Mouse (Mus musculus) embryo, embryonic 9.5 days (tissue): ENCODE results near the gene Cabp1.

ENCODE experiments used
- DNase-seq: peaks from one replicate; pipeline ENCODE4 v3.0.0-alpha.2; 2017; ENCODE audit errors: extremely low spot score

Gene Cabp1

DNA sequence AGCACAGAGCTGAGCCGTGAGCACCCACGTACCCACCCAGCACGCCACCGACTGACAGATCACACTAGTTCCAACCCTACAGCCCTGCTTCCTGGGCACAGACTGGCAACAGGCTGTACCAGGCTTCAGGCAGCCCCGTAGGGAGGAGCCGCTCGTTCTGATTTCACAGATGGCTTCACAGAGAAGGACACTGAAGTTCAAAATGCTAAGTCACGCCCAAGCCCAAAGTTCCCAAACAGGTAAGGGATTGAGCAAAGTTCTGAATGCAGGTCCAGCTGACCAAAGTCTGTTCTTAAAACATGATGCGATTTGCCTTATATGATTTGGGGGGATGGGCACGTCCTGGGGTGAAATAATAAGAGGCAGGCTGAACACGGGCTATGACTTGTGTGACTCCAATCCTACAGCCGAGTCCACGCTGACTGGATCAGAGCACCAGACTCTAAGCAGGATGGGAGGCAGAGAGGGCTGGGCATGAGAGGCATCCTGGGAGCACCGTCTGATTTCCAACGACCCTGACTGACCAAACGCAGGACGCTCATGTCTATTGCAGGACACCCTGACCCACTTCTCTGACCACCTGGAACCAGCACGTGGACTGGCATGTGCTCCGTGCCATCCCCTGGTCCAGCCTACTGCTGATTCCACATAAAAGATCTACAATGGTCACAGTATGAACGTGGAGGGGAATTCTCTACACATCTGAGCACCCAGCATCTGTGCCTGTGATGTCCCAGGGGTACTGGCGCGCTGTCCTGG lies 66.6 kb downstream of the Cabp1 start:
- no peak for DNase-seq

DNA sequence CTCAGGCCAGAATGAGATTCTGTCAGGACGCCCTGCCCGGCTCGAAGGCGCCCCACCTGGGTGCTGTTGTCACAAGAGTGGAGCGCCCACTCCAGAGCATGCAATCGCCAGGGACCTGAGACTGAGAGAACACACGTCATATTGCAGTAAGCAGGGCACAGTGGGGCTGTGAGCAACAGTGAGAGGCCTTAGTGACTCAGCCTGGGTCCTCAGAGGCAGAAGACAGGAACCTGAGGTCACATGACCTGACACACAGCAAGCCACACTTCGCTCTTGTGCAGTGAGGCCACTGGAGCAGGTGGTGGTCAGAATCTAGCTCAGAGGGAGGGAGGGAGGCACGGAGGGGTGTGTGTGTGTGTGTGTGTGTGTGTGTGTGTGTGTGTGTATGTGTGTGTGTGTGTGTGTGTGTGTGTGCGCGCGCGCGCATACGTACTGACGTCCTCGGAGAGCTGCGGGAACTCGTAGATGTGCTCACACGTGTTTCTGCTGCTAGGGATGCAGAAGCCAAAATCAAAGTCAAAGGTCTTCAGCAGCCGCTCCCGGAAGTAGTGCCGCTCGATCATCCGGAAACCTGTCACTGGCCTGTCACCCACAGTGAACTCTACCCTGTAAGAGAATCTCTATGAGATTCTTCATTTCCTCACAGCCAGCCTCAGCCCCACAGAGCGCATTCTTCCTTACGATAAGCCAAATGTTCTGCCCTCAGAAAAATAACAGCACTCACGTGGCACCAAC lies 67.4 kb downstream of the Cabp1 start:
- no peak for DNase-seq

DNA sequence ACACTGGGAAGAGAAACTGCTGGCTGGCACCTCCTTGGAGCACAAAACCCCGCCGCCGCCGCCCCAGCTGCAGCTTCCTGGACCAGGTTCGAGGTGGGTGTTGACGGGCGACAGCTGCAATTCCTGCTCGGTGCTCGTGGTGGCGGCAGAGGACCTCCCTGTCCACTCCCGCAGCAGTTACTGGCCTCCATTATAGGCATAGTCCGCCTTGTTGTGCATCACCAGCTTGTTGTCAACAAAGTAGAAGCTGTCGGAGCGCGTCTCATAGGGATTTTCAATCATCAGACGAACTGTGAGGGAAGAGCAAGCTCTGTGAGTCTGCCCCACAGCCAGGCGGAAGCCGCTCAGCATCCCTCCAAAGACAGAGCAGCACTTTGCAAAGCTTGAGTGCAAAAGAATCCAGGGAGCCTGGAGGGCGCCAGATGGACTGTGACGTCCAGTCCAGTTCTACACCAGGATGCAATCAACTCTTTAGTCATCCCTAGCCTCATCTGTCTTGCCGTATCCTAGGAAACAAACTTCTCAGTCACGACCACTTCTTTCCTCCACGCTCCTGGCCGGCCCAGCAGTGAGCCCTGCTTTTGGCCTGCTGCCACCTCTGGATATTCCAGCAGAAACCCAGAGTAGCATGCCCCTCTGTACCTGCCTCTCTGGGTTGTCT lies 68.8 kb downstream of the Cabp1 start:
- peak; percentile 78 for DNase-seq

DNA sequence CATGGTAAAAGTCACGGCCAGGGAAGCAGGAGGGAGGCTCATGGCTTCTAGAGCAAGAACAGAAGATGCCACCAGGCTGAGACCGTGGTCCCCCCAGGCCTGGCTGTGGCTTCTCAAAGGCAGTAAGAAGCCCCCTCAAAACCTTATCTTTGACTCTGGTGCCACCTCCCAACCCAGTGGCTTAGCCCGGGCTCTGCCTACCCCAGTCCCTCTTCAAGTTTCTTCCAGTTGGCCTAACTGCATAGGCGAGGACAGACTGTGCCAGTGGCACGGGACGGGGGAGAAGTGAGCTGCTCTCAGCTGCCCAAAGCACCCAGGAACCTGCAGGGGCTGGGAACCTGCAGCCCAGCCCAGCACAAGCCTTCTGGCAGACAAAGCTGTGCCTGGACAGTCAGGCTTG lies 69.5 kb downstream of the Cabp1 start:
- DNase-seq: no peak

DNA sequence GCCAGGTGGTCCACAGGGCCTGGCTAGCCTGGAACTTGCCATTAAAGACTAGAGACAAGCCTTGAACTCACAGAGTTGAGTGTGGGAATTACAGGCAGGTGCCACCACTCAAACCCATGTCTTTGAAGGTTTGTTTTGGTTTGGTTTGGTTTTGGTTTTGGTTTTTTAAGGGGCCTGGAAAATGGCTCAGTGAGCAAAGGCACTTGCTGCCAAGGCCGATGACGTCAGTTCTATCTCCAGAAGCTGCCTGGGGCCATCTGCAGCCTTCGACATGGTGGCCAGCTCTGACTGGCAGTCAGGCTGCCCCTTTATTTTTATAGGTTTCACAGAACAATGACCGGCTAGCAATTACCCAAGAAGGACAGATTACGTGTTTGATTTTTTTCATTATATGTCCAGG lies 73.2 kb downstream of the Cabp1 start:
- no peak for DNase-seq

DNA sequence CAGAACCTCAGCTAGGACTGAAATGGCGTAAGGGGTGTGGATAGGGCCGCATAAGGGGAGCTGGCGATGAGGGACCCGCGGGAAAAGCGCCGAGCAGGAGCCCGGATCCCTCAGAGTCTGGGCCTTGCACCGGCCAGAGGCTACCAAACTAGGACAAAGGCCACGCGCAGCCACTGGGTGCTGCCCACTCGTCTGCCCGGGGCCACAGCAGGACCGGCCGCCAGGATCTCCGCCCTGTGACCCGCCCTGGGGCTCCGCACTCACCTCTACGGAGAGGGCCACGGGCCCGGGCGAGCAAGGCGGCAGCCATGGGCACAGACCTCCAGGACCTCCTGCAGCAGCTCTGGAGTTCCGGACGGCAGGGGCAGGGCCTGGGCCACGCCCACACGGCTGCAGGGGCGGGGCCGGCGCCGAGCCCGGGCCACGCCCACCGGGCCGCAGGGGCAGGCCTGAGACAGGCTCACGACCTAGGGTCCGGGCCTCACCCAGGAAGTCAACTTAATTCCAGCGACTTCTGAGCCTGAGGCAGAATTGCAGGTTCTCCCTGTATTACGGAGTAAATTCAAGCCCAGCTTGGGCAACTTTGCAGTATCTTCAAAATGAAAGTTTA lies 75.1 kb downstream of the Cabp1 start, which contains the start of gene Acads:
Acads (minus strand) TSS at position 386 of the 610 bp plus-strand sequence.
- DNase-seq: peak; percentile 92
